ENCODE assay signal across 7 mouse cellular contexts in genomic region chr2:26039951-26040350, GRCm38 (mm10). TPM values are rescaled to one million over a fixed set of nuclear protein-coding genes. Genes with fewer than 3 reads are reported as not detected.
DNase-seq lines count a peak whose midpoint lies in the region; ATAC-seq lines count a peak whose summit lies in the region.

No protein-coding gene starts in this region.

- peak; percentile 79 for ATAC-seq in forebrain, embryonic 16.5 days
- no peak for ATAC-seq in limb, embryonic 12.5 days (ENCODE audit: insufficient number of reproducible peaks, insufficient read depth, low FRiP score, low TSS enrichment, low read depth)
- ATAC-seq in CD4-positive, CD25-positive, alpha-beta regulatory T cell, adult 4 months, result no peak

- no peak overlapping the region for H3K4me3 ChIP-seq in forebrain, embryonic 16.5 days (replicated peaks; ENCODE audit: low read length)
- no peak overlapping the region for H3K4me3 ChIP-seq in limb, embryonic 12.5 days (replicated peaks)

- no peaks in the 10 kb centered on the region for H3K9me3 ChIP-seq in forebrain, embryonic 16.5 days (ENCODE audit: control insufficient read depth, low read length)
- H3K9me3 ChIP-seq in limb, embryonic 12.5 days, result no peaks in the 10 kb centered on the region

- H3K4me2 ChIP-seq in forebrain, embryonic 16.5 days (ENCODE audit: low read length), result no peak overlapping the region
- H3K4me2 ChIP-seq in limb, embryonic 12.5 days, result no peak overlapping the region

- 26% methylated on average over 14 of the region's 14 CpGs for WGBS in forebrain, embryonic 16.5 days
- WGBS in limb, embryonic 12.5 days, result 59% methylated on average over 14 of the region's 14 CpGs

- H3K9ac ChIP-seq in forebrain, embryonic 16.5 days (replicated peaks; ENCODE audit: low read depth, low read length), result no peak overlapping the region
- H3K9ac ChIP-seq in limb, embryonic 12.5 days (replicated peaks), result 0 out of 2 replicates have a peak overlapping the region, but pooled peaks have one; percentile 27

- peak; percentile 69 for DNase-seq in layer of hippocampus, adult 11-12 months (ENCODE audit: low spot score)
- no peak for DNase-seq in layer of hippocampus, adult 9-10 months (ENCODE audit: low spot score)
- peak; percentile 71 for DNase-seq in cerebellum, adult 11 months
- no peak for DNase-seq in spleen, postnatal 10 days (ENCODE audit: low spot score in 2 of 2)

- no peaks in the 10 kb centered on the region for H3K36me3 ChIP-seq in forebrain, embryonic 16.5 days (ENCODE audit: control insufficient read depth, insufficient read depth)
- H3K36me3 ChIP-seq in limb, embryonic 12.5 days, result no peaks in the 10 kb centered on the region

- peaks cover 25% of the 10 kb centered on the region for H3K27me3 ChIP-seq in forebrain, embryonic 16.5 days (replicated peaks; ENCODE audit: control insufficient read depth, insufficient read depth, low read length)
- peaks cover 12% of the 10 kb centered on the region for H3K27me3 ChIP-seq in limb, embryonic 12.5 days

- H3K4me1 ChIP-seq in forebrain, embryonic 16.5 days (replicated peaks; ENCODE audit: control insufficient read depth, insufficient read depth, low read length), result peaks cover 12% of the 10 kb centered on the region
- peaks cover 29% of the 10 kb centered on the region for H3K4me1 ChIP-seq in limb, embryonic 12.5 days (replicated peaks)

- H3K27ac ChIP-seq in forebrain, embryonic 16.5 days (ENCODE audit: low read length), result no peak overlapping the region
- H3K27ac ChIP-seq in limb, embryonic 12.5 days, result no peak overlapping the region

RNA-seq across cellular contexts. Expression of gene Ubac1, which starts 18.4 kb away (rescaled TPM):
- 113 and 117 TPM in 2 replicates for polyA plus RNA-seq in forebrain, embryonic 16.5 days (2015; fragmentation: Nextera tagmentation; extraction: Ambion mirVana)
- polyA plus RNA-seq in limb, embryonic 12.5 days (2016; fragmentation: Nextera tagmentation; extraction: Ambion mirVana), result 98.3 and 101 TPM in 2 replicates
- 10 to 100 TPM; 10.2 to 11.8 TPM for polyA plus RNA-seq in CD4-positive, CD25-positive, alpha-beta regulatory T cell, adult 4 months (2017; shearing (Covaris generic))

RNA-seq across cellular contexts. Expression of gene Camsap1, which starts 56.9 kb away (rescaled TPM):
- 70.2 and 75.4 TPM in 2 replicates for polyA plus RNA-seq in forebrain, embryonic 16.5 days (2015; fragmentation: Nextera tagmentation; extraction: Ambion mirVana)
- polyA plus RNA-seq in limb, embryonic 12.5 days (2016; fragmentation: Nextera tagmentation; extraction: Ambion mirVana), result 39.6 and 44.9 TPM in 2 replicates
- 1 to 10 TPM; 6.0 to 9.7 TPM for polyA plus RNA-seq in CD4-positive, CD25-positive, alpha-beta regulatory T cell, adult 4 months (2017; shearing (Covaris generic))

Comparison
In these comparisons a context has a peak if more than half of its experiments do, and no peak if none do; other contexts are left out.
1. DNase-seq: peak in layer of hippocampus, adult 11-12 months (single experiment) and cerebellum, adult 11 months (single experiment); none in layer of hippocampus, adult 9-10 months (single experiment) and spleen, postnatal 10 days (0 of 2).